Mouse (Mus musculus) forebrain, embryonic 16.5 days (tissue): ENCODE results near the gene Eif2b2. TPM values are rescaled to one million over a fixed set of nuclear protein-coding genes. Genes with fewer than 3 reads are reported as not detected.

ENCODE experiments used
- ATAC-seq: fragments of 200-750 bp; cut with Nextera tagmentation; 2 replicates; pipeline ENCODE4 v1.8.0; 2017; ENCODE audit warnings: mild to moderate bottlenecking, moderate library complexity
- H3K27ac ChIP-seq: fragments of 300-500 bp; sonication (generic); 2 replicates; pipeline ENCODE4 v1.5.1; 2014; ENCODE audit warnings: low read length, control low read depth
- H3K27me3 ChIP-seq: fragments of 300-500 bp; sonication (generic); replicated peaks from 2 replicates; pipeline ENCODE4 v1.6.1; 2014; ENCODE audit warnings: low read length; ENCODE audit not compliant: control insufficient read depth, insufficient read depth
- H3K36me3 ChIP-seq: fragments of 300-500 bp; sonication (generic); 2 replicates; pipeline ENCODE4 v1.6.1; 2014; ENCODE audit not compliant: control insufficient read depth, insufficient read depth
- H3K4me1 ChIP-seq: fragments of 300-500 bp; sonication (generic); replicated peaks from 2 replicates; pipeline ENCODE4 v1.6.1; 2014; ENCODE audit warnings: low read length; ENCODE audit not compliant: control insufficient read depth, insufficient read depth
- H3K4me2 ChIP-seq: fragments of 300-500 bp; sonication (generic); 2 replicates; pipeline ENCODE4 v1.6.1; 2014; ENCODE audit warnings: mild to moderate bottlenecking, low read length, control low read depth
- H3K4me3 ChIP-seq: fragments of 300-500 bp; sonication (generic); replicated peaks from 2 replicates; pipeline ENCODE4 v1.5.1; 2014; ENCODE audit warnings: mild to moderate bottlenecking, low read length, control low read depth
- H3K9ac ChIP-seq: fragments of 300-500 bp; sonication (generic); replicated peaks from 2 replicates; pipeline ENCODE4 v1.6.1; 2014; ENCODE audit warnings: low read depth, low read length, control low read depth
- H3K9me3 ChIP-seq: fragments of 300-500 bp; sonication (generic); 2 replicates; pipeline ENCODE4 v1.6.1; 2016; ENCODE audit warnings: low read length; ENCODE audit not compliant: control insufficient read depth
- WGBS: fragments of 180-500 bp; shearing (Covaris S2); extraction: QIAGEN DNeasy Blood & Tissue Kit; methylation state at CpG from one replicate; pipeline ENCODE4 v1.1.7; 2014; 5-methylcytosine and 5-hydroxymethylcytosine counted together
- polyA plus RNA-seq: library from polyadenylated mRNA; unstranded; fragments of >200 nt; fragmentation: Nextera tagmentation; extraction: Ambion mirVana; gene quantifications from 2 replicates; pipeline ENCODE4 v1.2.1, GENCODE M21; 2015

Eif2b2 gene
- polyA plus RNA-seq, 1 experiment from 2014 or later: 76.9 TPM

DNA sequence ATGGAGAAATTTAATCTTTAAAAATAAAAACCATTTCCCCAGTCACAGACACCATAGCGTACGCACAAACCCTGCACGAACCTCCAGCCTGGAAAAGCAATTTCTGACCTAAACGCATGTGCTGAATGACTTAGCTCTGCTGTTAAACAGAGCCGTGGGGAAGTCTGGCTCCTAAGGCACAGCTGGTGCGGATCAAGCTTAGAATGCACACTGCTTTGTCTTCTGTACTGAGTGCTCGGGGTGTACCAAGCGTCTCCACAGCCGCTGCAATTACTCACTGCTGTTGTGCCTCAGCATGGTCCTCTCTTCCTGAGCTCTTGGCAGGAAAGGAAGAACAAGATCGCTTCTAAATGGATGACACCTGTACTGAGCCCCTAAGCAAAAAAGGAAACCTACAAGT is 43.2 kb downstream of the Eif2b2 start:
- Histone ChIP-seq H3K36me3 (no peaks in the 10 kb centered on the region), H3K27ac (no peak overlapping the region), H3K4me2 (no peak overlapping the region), H3K9me3 (no peaks in the 10 kb centered on the region), H3K4me3 (no peak overlapping the region), H3K27me3 (no peaks in the 10 kb centered on the region), H3K4me1 (peaks cover 6% of the 10 kb centered on the region), H3K9ac (no peak overlapping the region)
- no peak for ATAC-seq
- WGBS: 46% methylated on average over 10 of the region's 10 CpGs

DNA sequence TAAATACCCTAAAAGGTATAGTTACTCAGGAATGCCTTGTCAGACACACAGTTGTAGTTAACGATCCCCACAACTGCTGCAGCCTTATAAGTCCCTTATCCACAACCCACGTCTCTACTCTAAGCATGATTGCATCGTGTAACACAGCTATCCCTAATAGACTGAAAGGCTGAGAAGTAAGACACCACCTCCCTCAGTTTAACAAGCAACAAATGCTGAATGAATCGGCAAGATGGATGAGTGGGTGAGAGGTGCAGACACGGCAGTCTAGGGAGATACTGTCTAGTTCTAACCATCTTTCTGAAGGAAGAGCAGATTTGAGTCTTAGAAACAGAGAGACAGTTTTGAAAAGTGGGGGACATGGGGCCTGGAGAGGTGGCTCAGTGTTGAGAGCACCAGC is 43.9 kb downstream of the Eif2b2 start:
- no peak for ATAC-seq
- H3K4me2 ChIP-seq: no peak overlapping the region
- 77% methylated on average over 5 of the region's 5 CpGs for WGBS
- no peaks in the 10 kb centered on the region for H3K27me3 ChIP-seq
- H3K9me3 ChIP-seq: no peaks in the 10 kb centered on the region
- no peak overlapping the region for H3K27ac ChIP-seq
- H3K4me1 ChIP-seq: peaks cover 6% of the 10 kb centered on the region
- H3K9ac ChIP-seq: no peak overlapping the region
- H3K36me3 ChIP-seq: no peaks in the 10 kb centered on the region
- H3K4me3 ChIP-seq: no peak overlapping the region

DNA sequence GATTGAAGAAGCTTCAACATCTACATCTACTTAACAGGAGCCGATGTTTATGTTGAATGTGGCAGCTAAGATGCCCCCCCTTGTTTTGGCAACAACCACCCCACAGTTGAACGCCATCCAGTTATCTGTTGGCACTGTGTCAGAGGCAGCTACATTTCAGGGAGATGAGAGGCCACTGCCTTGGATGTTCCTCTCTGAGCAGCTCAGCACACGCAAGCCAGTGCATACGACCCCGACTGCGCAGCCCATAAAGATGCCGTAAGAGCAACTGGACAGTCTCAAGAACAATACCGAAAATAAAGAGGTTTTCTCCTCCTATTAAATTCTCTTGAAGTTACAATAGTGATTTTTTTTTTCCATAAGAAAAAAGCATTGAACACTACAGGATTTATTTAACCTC is 45.2 kb downstream of the Eif2b2 start:
- H3K4me2 ChIP-seq: no peak overlapping the region
- H3K9ac ChIP-seq: no peak overlapping the region
- H3K4me3 ChIP-seq: no peak overlapping the region
- no peaks in the 10 kb centered on the region for H3K36me3 ChIP-seq
- peaks cover 6% of the 10 kb centered on the region for H3K4me1 ChIP-seq
- 0 out of 2 replicates have a peak, but pooled peaks cover 3% of the 10 kb centered on the region for H3K9me3 ChIP-seq
- ATAC-seq: no peak
- 71% methylated on average over 8 of the region's 8 CpGs for WGBS
- H3K27me3 ChIP-seq: no peaks in the 10 kb centered on the region
- H3K27ac ChIP-seq: no peak overlapping the region

DNA sequence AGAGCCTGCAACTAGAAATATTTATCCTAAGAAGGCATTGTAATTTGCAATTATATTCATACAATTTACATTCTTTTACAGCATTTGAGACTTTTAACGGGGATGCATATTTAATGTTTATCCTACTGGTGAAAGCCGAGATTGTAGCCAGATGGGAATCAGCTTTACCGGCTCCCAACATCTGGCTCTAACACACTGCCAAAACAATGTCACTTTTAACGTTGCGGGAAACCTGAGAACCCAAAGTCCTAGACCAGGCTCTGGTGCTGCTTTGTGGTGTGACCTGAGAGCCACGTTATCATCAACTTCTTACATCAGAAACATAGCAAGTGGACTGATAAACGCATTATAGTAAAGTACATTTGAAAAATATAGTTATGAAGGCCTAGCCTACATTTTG is 45.7 kb downstream of the Eif2b2 start:
- no peaks in the 10 kb centered on the region for H3K27me3 ChIP-seq
- no peak overlapping the region for H3K4me3 ChIP-seq
- H3K9ac ChIP-seq: no peak overlapping the region
- no peak overlapping the region for H3K27ac ChIP-seq
- no peak for ATAC-seq
- WGBS: 60% methylated on average over 7 of the region's 7 CpGs
- H3K4me1 ChIP-seq: peaks cover 8% of the 10 kb centered on the region
- H3K36me3 ChIP-seq: no peaks in the 10 kb centered on the region
- H3K4me2 ChIP-seq: no peak overlapping the region
- 0 out of 2 replicates have a peak, but pooled peaks cover 3% of the 10 kb centered on the region for H3K9me3 ChIP-seq

DNA sequence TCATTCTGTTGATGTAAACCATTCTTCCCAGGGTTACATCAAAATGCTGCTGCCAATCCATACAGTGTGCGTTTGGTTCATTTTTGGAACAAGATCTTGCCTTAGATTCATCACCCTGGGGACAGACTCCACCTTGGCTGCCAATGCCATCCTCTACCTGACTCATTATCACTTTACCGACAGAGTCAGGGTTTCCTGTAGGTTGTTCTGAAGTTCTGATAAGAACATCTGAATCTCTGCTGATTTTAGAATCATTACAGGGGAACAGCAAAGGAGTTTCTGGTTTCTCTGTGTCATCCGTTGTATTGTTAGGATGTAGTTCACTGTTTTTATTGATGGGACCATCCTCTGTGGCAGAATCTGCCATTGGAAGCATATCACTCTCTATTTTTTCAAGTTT is 47.0 kb downstream of the Eif2b2 start:
- no peak overlapping the region for H3K4me3 ChIP-seq
- H3K27ac ChIP-seq: no peak overlapping the region
- H3K36me3 ChIP-seq: no peaks in the 10 kb centered on the region
- H3K9me3 ChIP-seq: 0 out of 2 replicates have a peak, but pooled peaks cover 3% of the 10 kb centered on the region
- no peak overlapping the region for H3K9ac ChIP-seq
- no peak overlapping the region for H3K4me2 ChIP-seq
- peaks cover 9% of the 10 kb centered on the region for H3K4me1 ChIP-seq
- 97% methylated on average over 3 of the region's 3 CpGs for WGBS
- no peak for ATAC-seq
- H3K27me3 ChIP-seq: no peaks in the 10 kb centered on the region

DNA sequence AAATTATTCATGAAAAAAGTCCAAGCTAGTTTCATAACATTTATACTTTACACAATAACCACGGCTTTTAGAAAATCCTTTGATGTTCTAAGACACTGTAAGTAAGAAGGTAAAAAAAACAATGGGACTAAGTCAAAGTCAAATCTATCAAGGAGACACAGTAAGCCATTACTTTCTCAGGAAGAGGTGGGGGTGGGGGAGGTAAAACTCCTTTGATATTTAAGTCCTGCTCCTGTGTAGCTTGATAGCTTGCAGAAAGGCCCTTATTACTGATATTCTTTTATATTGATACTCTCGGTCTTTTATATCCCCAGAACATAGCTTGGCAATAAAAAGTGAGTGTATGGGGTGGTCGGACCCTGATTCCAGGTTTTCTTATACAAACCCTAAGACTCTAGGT is 50.5 kb downstream of the Eif2b2 start:
- WGBS: 53% methylated on average over 3 of the region's 3 CpGs
- Histone ChIP-seq H3K4me2 (peak overlapping the region; percentile 70), H3K4me1 (peaks cover 3% of the 10 kb centered on the region; the same call in 1 of the 2 replicates), H3K27ac (peak overlapping the region; percentile 88), H3K9ac (peak overlapping the region; percentile 87), H3K27me3 (no peaks in the 10 kb centered on the region), H3K9me3 (0 out of 2 replicates have a peak, but pooled peaks cover 3% of the 10 kb centered on the region), H3K36me3 (no peaks in the 10 kb centered on the region), H3K4me3 (peak overlapping the region; percentile 73)
- ATAC-seq: no peak

DNA sequence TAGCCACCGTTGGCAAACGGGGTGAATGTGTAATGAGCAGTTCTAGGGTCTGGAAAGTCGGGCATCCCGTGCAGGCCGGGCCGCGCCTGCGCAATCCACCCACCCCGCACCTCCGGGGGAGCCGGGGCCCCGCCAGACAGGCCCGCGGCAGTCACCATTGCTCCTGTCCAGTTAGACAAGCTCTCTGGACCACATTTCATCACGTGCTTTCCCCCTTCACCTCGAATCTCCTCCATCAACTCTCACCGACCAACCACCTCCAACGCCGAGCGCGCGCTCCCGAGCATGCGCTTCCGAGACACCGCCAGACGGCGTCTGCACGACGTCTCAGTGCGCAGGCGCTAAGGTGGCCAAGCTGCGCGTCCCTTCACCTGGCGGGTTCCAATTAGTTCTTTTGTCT is 51.0 kb downstream of the Eif2b2 start, which contains the start of gene Mlh3:
Mlh3 (minus strand) TSS at position 281 of the 400 bp plus-strand sequence.
- Histone ChIP-seq H3K36me3 (no peaks in the 10 kb centered on the region), H3K27me3 (no peaks in the 10 kb centered on the region), H3K4me1 (peaks cover 3% of the 10 kb centered on the region; the same call in 1 of the 2 replicates), H3K4me3 (peak within 1 kb of the TSS; percentile 73), H3K27ac (peak within 1 kb of the TSS; percentile 88), H3K9me3 (0 out of 2 replicates have a peak, but pooled peaks cover 3% of the 10 kb centered on the region), H3K4me2 (peak within 1 kb of the TSS; percentile 70), H3K9ac (peak within 1 kb of the TSS; percentile 87)
- under 1% methylated on average over 35 of the region's 35 CpGs for WGBS
- ATAC-seq: peak; percentile 96

DNA sequence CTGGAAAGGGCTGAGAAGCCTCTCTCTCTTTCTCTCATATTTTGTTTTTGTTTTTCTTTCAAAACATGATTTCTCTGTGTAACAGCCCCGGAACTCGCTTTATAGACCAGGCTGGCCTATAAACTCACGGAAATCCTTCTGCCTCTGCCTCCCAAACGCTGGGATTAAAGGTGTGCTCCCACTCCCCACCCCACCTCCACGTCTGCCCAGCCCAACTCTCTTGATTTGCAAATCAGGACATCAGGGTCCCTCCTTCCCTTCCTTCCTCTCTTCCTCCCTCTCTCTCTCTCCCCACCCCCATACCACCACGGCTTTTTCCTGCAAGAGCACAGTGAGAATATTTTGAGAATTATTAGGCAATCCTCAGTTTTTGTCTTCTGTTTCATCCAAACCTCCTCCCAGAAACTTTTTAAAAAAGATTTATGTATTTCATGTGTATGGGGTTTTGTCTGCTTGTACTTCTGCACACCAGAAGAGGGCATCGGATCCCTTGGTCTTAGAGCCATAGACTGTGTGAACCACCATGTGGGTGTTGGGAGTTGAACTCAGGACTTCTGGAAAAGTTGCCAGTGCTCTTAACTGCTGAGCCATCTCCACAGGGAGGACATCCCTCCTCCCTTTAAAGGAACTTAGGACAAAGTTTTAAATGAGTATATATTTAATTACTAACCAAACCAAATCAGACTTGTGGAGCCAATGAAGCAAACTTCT is 52.0 kb downstream of the Eif2b2 start:
- Histone ChIP-seq H3K4me1 (peaks cover 3% of the 10 kb centered on the region; the same call in 1 of the 2 replicates), H3K36me3 (no peaks in the 10 kb centered on the region), H3K27me3 (no peaks in the 10 kb centered on the region), H3K9me3 (0 out of 2 replicates have a peak, but pooled peaks cover 3% of the 10 kb centered on the region), H3K4me3 (no peak overlapping the region), H3K27ac (no peak overlapping the region), H3K9ac (no peak overlapping the region), H3K4me2 (no peak overlapping the region)
- ATAC-seq: no peak
- 79% methylated on average over 7 of the region's 7 CpGs for WGBS

DNA sequence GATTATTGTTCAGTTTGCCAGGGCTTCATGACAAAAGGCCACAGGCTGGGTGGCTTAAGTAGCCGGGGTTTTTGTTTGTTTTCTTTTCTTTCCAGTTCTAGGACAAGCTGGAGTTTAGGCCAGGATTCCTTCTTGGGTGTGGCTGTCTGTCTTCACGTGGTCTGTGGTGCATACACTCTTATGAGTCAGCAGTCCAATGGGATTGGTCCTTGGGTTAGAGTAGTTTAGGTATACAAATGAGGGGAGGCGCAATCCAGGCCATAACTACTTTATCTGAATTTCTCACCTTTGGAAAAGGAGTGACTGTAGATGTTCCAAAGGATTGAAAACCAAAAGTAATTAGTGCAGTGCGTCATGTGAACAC is 52.5 kb downstream of the Eif2b2 start:
- Histone ChIP-seq H3K36me3 (no peaks in the 10 kb centered on the region), H3K9me3 (0 out of 2 replicates have a peak, but pooled peaks cover 3% of the 10 kb centered on the region), H3K4me1 (peaks cover 3% of the 10 kb centered on the region; the same call in 1 of the 2 replicates), H3K9ac (no peak overlapping the region), H3K4me2 (no peak overlapping the region), H3K27ac (no peak overlapping the region), H3K27me3 (no peaks in the 10 kb centered on the region), H3K4me3 (no peak overlapping the region)
- 73% methylated on average over 4 of the region's 4 CpGs for WGBS
- ATAC-seq: no peak
